Mouse (Mus musculus): Measurements from ENCODE around the gene Cacng4. TPM values are rescaled to one million over a fixed set of nuclear protein-coding genes. Genes with fewer than 3 reads are reported as not detected.

Cacng4 gene
- polyA plus RNA-seq, 1 experiment from 2014 or later, result 2.5 TPM

GRCm38 (mm10) chr11:107760001-107760400 is 34.4 kb downstream of the Cacng4 start:
- Histone ChIP-seq H3K4me1 (ENCODE audit: control insufficient read depth, insufficient read depth, low read length) (peaks cover 4% of the 10 kb centered on the region; the same call in 1 of the 2 replicates), H3K4me2 (ENCODE audit: low read depth, low read length) (no peak overlapping the region), H3K9me3 (replicated peaks; ENCODE audit: control insufficient read depth, low read length) (no peaks in the 10 kb centered on the region), H3K27ac (ENCODE audit: low read length) (no peak overlapping the region), H3K9ac (ENCODE audit: low read length) (no peak overlapping the region), H3K36me3 (ENCODE audit: control insufficient read depth, insufficient read depth, low read length) (no peaks in the 10 kb centered on the region), H3K27me3 (ENCODE audit: control insufficient read depth, insufficient read depth, low read length) (no peaks in the 10 kb centered on the region), H3K4me3 (replicated peaks; ENCODE audit: low read length) (no peak overlapping the region)
- no peak for ATAC-seq (ENCODE audit: insufficient read depth, low FRiP score)
- 62% methylated on average over 10 of the region's 10 CpGs for WGBS

- H3K4me3 ChIP-seq (replicated peaks; ENCODE audit: low read length), result no peak overlapping the region
- no peak overlapping the region for H3K27ac ChIP-seq (ENCODE audit: low read length)
- no peak overlapping the region for H3K4me2 ChIP-seq (ENCODE audit: low read depth, low read length)
- no peak overlapping the region for H3K9ac ChIP-seq (ENCODE audit: low read length)
- H3K27me3 ChIP-seq (ENCODE audit: control insufficient read depth, insufficient read depth, low read length), result no peaks in the 10 kb centered on the region
- 82% methylated on average over 9 of the region's 9 CpGs for WGBS
- H3K9me3 ChIP-seq (replicated peaks; ENCODE audit: control insufficient read depth, low read length), result no peaks in the 10 kb centered on the region
- no peaks in the 10 kb centered on the region for H3K36me3 ChIP-seq (ENCODE audit: control insufficient read depth, insufficient read depth, low read length)
- peaks cover 4% of the 10 kb centered on the region; the same call in 1 of the 2 replicates for H3K4me1 ChIP-seq (ENCODE audit: control insufficient read depth, insufficient read depth, low read length)
- ATAC-seq (ENCODE audit: insufficient read depth, low FRiP score), result no peak
These were observed 34.8 kb downstream of the Cacng4 start for GRCm38 (mm10) chr11:107759516-107759915.

- ATAC-seq (ENCODE audit: insufficient read depth, low FRiP score), result no peak
- WGBS, result 87% methylated on average over 5 of the region's 5 CpGs
- Histone ChIP-seq H3K27me3 (ENCODE audit: control insufficient read depth, insufficient read depth, low read length) (no peaks in the 10 kb centered on the region), H3K36me3 (ENCODE audit: control insufficient read depth, insufficient read depth, low read length) (no peaks in the 10 kb centered on the region), H3K27ac (ENCODE audit: low read length) (no peak overlapping the region), H3K4me1 (ENCODE audit: control insufficient read depth, insufficient read depth, low read length) (no peaks in the 10 kb centered on the region), H3K4me3 (replicated peaks; ENCODE audit: low read length) (no peak overlapping the region), H3K4me2 (ENCODE audit: low read depth, low read length) (no peak overlapping the region), H3K9me3 (replicated peaks; ENCODE audit: control insufficient read depth, low read length) (no peaks in the 10 kb centered on the region), H3K9ac (ENCODE audit: low read length) (no peak overlapping the region)
These were observed 45.2 kb downstream of the Cacng4 start for GRCm38 (mm10) chr11:107749114-107749513.

DNA sequence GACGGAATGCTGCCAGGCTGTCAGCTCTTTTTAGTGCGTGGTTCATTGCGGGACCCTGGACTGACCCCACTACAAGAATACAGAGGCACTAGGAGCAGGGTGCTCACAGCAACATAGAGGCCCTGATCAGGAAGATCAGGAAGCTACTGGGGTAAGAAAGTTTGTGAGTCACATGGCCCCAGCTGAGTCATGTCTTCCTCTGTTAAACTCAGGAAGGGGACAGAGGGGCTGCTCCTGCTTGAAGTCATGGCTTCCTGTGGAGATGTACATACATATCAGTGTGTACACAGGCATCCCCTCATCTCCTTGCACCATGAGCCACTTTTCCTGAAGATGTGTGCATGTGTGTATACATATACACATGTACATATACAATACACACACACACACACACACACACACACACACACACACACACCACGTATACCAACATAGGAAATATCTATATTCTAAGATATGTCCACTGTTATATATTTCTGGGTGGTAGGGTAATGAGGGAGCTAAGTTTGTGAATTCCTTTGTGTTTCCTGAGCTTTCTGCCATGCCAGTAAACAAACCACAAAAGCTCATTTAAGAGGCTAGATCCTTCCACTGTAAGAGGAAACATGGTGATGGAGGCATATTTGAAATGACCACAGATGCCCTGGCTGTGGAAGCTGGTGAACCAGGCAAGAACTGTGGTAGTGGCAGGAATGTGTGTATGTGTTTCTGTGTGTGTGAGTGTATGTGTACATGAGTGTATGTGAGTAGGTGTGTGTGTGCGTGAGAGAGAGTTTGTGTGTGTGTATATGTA is 45.9 kb downstream of the Cacng4 start:
- Histone ChIP-seq H3K9ac (ENCODE audit: low read length) (no peak overlapping the region), H3K4me2 (ENCODE audit: low read depth, low read length) (no peak overlapping the region), H3K36me3 (ENCODE audit: control insufficient read depth, insufficient read depth, low read length) (no peaks in the 10 kb centered on the region), H3K27me3 (ENCODE audit: control insufficient read depth, insufficient read depth, low read length) (no peaks in the 10 kb centered on the region), H3K27ac (ENCODE audit: low read length) (no peak overlapping the region), H3K9me3 (replicated peaks; ENCODE audit: control insufficient read depth, low read length) (no peaks in the 10 kb centered on the region), H3K4me1 (ENCODE audit: control insufficient read depth, insufficient read depth, low read length) (no peaks in the 10 kb centered on the region), H3K4me3 (replicated peaks; ENCODE audit: low read length) (no peak overlapping the region)
- no peak for ATAC-seq (ENCODE audit: insufficient read depth, low FRiP score)
- WGBS, result 65% methylated on average over 5 of the region's 5 CpGs

GRCm38 (mm10) chr11:107743100-107743499 is 51.3 kb downstream of the Cacng4 start:
- Histone ChIP-seq H3K27ac (ENCODE audit: low read length) (no peak overlapping the region), H3K4me3 (replicated peaks; ENCODE audit: low read length) (no peak overlapping the region), H3K27me3 (ENCODE audit: control insufficient read depth, insufficient read depth, low read length) (no peaks in the 10 kb centered on the region), H3K36me3 (ENCODE audit: control insufficient read depth, insufficient read depth, low read length) (no peaks in the 10 kb centered on the region), H3K9me3 (replicated peaks; ENCODE audit: control insufficient read depth, low read length) (no peaks in the 10 kb centered on the region), H3K4me2 (ENCODE audit: low read depth, low read length) (no peak overlapping the region), H3K4me1 (ENCODE audit: control insufficient read depth, insufficient read depth, low read length) (no peaks in the 10 kb centered on the region), H3K9ac (ENCODE audit: low read length) (no peak overlapping the region)
- 45% methylated on average over 3 of the region's 3 CpGs for WGBS
- no peak for ATAC-seq (ENCODE audit: insufficient read depth, low FRiP score)

- Histone ChIP-seq H3K27ac (ENCODE audit: low read length) (no peak overlapping the region), H3K4me3 (replicated peaks; ENCODE audit: low read length) (no peak overlapping the region), H3K9me3 (replicated peaks; ENCODE audit: control insufficient read depth, low read length) (no peaks in the 10 kb centered on the region), H3K36me3 (ENCODE audit: control insufficient read depth, insufficient read depth, low read length) (no peaks in the 10 kb centered on the region), H3K9ac (ENCODE audit: low read length) (no peak overlapping the region), H3K27me3 (ENCODE audit: control insufficient read depth, insufficient read depth, low read length) (no peaks in the 10 kb centered on the region), H3K4me2 (ENCODE audit: low read depth, low read length) (no peak overlapping the region), H3K4me1 (ENCODE audit: control insufficient read depth, insufficient read depth, low read length) (no peaks in the 10 kb centered on the region)
- 78% methylated on average over 20 of the region's 20 CpGs for WGBS
- no peak for ATAC-seq (ENCODE audit: insufficient read depth, low FRiP score)
These were observed 55.8 kb downstream of the Cacng4 start for GRCm38 (mm10) chr11:107738418-107739099.

DNA sequence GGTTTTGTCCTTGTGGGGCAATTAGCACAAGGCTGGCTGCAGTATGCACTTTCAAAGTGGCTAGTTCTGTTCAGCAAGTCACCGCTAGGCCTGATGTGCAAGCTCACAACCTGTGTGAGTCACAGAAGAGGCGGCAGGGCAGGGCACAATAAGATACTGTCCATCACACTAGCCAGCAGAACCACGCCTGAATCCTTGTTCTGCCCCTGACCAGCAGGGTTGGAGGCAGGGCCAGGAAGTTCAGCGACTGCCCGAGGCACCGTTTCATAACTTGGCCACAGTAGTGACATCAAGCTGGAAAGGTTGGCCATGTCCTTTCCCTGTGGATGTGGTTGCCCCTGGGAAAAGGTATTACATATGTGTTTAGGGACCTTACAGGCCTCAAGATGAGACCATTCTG is 56.5 kb downstream of the Cacng4 start:
- WGBS, result 81% methylated on average over 6 of the region's 6 CpGs
- ATAC-seq (ENCODE audit: insufficient read depth, low FRiP score), result no peak
- Histone ChIP-seq H3K4me2 (ENCODE audit: low read depth, low read length) (no peak overlapping the region), H3K27ac (ENCODE audit: low read length) (no peak overlapping the region), H3K4me3 (replicated peaks; ENCODE audit: low read length) (no peak overlapping the region), H3K9ac (ENCODE audit: low read length) (no peak overlapping the region), H3K36me3 (ENCODE audit: control insufficient read depth, insufficient read depth, low read length) (no peaks in the 10 kb centered on the region), H3K9me3 (replicated peaks; ENCODE audit: control insufficient read depth, low read length) (no peaks in the 10 kb centered on the region), H3K27me3 (ENCODE audit: control insufficient read depth, insufficient read depth, low read length) (no peaks in the 10 kb centered on the region), H3K4me1 (ENCODE audit: control insufficient read depth, insufficient read depth, low read length) (no peaks in the 10 kb centered on the region)

- no peaks in the 10 kb centered on the region for H3K9me3 ChIP-seq (replicated peaks; ENCODE audit: control insufficient read depth, low read length)
- WGBS, result 78% methylated on average over 7 of the region's 7 CpGs
- ATAC-seq (ENCODE audit: insufficient read depth, low FRiP score), result no peak
These were observed 60.2 kb downstream of the Cacng4 start for GRCm38 (mm10) chr11:107734133-107734532.

DNA sequence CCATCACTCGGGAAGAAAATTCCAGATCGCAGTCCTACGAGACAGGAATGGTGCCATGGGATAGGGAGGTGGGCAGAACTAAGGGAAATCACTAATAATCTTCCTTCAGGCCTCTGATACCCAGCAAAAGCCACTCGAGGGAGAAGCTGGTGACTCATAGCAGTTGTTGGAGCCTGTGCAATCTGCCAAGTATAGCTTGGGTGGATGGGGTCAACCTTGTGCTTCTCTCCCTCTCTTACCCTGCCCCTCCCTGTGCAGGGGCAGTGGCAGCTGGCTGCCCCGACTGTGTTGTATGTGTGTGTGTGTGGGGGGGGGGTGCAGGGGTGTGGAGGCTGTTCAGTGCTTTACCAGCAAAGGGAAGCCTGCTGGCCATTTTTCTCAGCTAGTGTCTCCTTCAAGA is 62.9 kb downstream of the Cacng4 start:
- ATAC-seq (ENCODE audit: insufficient read depth, low FRiP score), result no peak
- Histone ChIP-seq H3K27ac (ENCODE audit: low read length) (no peak overlapping the region), H3K9me3 (replicated peaks; ENCODE audit: control insufficient read depth, low read length) (no peaks in the 10 kb centered on the region), H3K4me3 (replicated peaks; ENCODE audit: low read length) (no peak overlapping the region), H3K36me3 (ENCODE audit: control insufficient read depth, insufficient read depth, low read length) (no peaks in the 10 kb centered on the region), H3K4me1 (ENCODE audit: control insufficient read depth, insufficient read depth, low read length) (no peaks in the 10 kb centered on the region), H3K4me2 (ENCODE audit: low read depth, low read length) (no peak overlapping the region), H3K27me3 (ENCODE audit: control insufficient read depth, insufficient read depth, low read length) (no peaks in the 10 kb centered on the region), H3K9ac (ENCODE audit: low read length) (no peak overlapping the region)
- WGBS, result 63% methylated on average over 5 of the region's 5 CpGs

More at GRCm38 (mm10) chr11:107734133-107734532, 60.2 kb downstream of the Cacng4 start:
- Histone ChIP-seq H3K9ac (ENCODE audit: low read length) (no peak overlapping the region), H3K27me3 (ENCODE audit: control insufficient read depth, insufficient read depth, low read length) (no peaks in the 10 kb centered on the region), H3K4me2 (ENCODE audit: low read depth, low read length) (no peak overlapping the region), H3K36me3 (ENCODE audit: control insufficient read depth, insufficient read depth, low read length) (no peaks in the 10 kb centered on the region), H3K27ac (ENCODE audit: low read length) (no peak overlapping the region), H3K4me1 (ENCODE audit: control insufficient read depth, insufficient read depth, low read length) (no peaks in the 10 kb centered on the region), H3K4me3 (replicated peaks; ENCODE audit: low read length) (no peak overlapping the region)

Data from stomach, embryonic 16.5 days (tissue).